Mouse (Mus musculus) bone marrow, adult 2 months (tissue): Measurements from ENCODE around the gene Rnf6.

Source experiments
- CTCF ChIP-seq: fragments of 200-500 bp; IDR thresholded peaks from 2 replicates; pipeline ENCODE4 v1.5.1; 2011; ENCODE audit warnings: low read length, control low read depth; ENCODE audit not compliant: control insufficient read depth, insufficient read depth
- POLR2A ChIP-seq: fragments of 200-500 bp; IDR thresholded peaks from 2 replicates; pipeline ENCODE4 v1.6.1; 2011; ENCODE audit warnings: low read depth, mild to moderate bottlenecking, control low read depth, low read length, borderline replicate concordance; ENCODE audit not compliant: control insufficient read depth

DNA sequence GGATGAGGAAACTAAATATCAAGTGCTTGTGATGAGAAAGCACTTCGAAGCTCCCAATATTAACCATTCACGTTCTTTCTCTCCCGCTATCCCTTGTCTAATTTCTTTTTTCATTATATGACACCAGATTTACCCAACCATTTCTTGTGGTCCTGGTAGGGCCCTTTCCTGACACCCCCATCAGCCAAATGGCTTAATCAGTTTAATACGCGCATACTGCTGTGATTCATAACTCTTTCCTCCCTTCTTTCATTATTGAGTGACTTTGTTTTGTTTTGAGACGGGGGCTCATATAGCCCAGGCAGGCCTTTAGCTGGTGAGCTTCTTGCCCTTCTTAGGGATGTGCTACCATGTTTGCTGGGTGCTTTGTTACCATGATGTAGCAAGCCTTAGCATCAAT is 367 bp upstream of the Rnf6 start:
- TF ChIP-seq CTCF (no peak), POLR2A (no peak)
